Mouse (Mus musculus) liver, embryonic 14.5 days (tissue): Measurements from ENCODE around the gene Frmpd2. TPM values are rescaled to one million over a fixed set of nuclear protein-coding genes. Genes with fewer than 3 reads are reported as not detected.

Experiments used
- ATAC-seq: fragments of 200-750 bp; cut with Nextera tagmentation; 2 replicates; pipeline ENCODE4 v1.8.0; 2017; ENCODE audit warnings: moderate number of reproducible peaks, mild to moderate bottlenecking, moderate library complexity; ENCODE audit not compliant: insufficient read depth
- DNase-seq, 3 experiments: peaks; one replicate each; pipeline ENCODE4 v3.0.0-alpha.2; 2012 to 2013; ENCODE audit warnings: low read depth in 3 of 3, low spot score in 3 of 3
- H3K27ac ChIP-seq: fragments of 300-500 bp; sonication (generic); 2 replicates; pipeline ENCODE4 v1.5.1; 2014; ENCODE audit warnings: moderate library complexity, mild to moderate bottlenecking, control low read depth, inconsistent platforms
- H3K27me3 ChIP-seq: fragments of 300-500 bp; sonication (generic); 2 replicates; pipeline ENCODE4 v1.6.1; 2014; ENCODE audit warnings: mild to moderate bottlenecking, low read length, moderate library complexity; ENCODE audit not compliant: control insufficient read depth, insufficient read depth
- H3K36me3 ChIP-seq: fragments of 300-500 bp; sonication (generic); replicated peaks from 2 replicates; pipeline ENCODE4 v1.6.1; 2014; ENCODE audit warnings: low read depth; ENCODE audit not compliant: control insufficient read depth, insufficient read depth
- H3K4me1 ChIP-seq, 2 experiments: fragments of 200-500 bp in 1 of 2; fragments of 300-500 bp in 1 of 2; sonication (generic) in 1 of 2; replicated peaks; 2 replicates each; pipeline ENCODE4 v1.6.1; 2012 to 2014; ENCODE audit warnings: antibody characterized with exemption in 1 of 2, inconsistent platforms in 1 of 2, low read length in 1 of 2; ENCODE audit not compliant: control insufficient read depth in 2 of 2, insufficient read depth in 2 of 2
- H3K4me2 ChIP-seq: fragments of 300-500 bp; sonication (generic); 2 replicates; pipeline ENCODE4 v1.6.1; 2014; ENCODE audit warnings: low read depth, mild to moderate bottlenecking, control low read depth, moderate library complexity
- H3K4me3 ChIP-seq, 2 experiments: fragments of 200-500 bp in 1 of 2; fragments of 300-500 bp in 1 of 2; sonication (generic) in 1 of 2; 2 replicates each; pipeline ENCODE4 v1.5.1; 2012 to 2014; ENCODE audit warnings: low read depth in 2 of 2, low read length in 2 of 2, mild to moderate bottlenecking in 2 of 2, control low read depth in 1 of 2, inconsistent platforms in 1 of 2, moderate library complexity in 1 of 2; ENCODE audit not compliant: insufficient read depth in 1 of 2
- H3K9ac ChIP-seq: fragments of 300-500 bp; sonication (generic); replicated peaks from 2 replicates; pipeline ENCODE4 v1.6.1; 2014; ENCODE audit warnings: mild to moderate bottlenecking, control low read depth, moderate library complexity
- H3K9me3 ChIP-seq: fragments of 300-500 bp; sonication (generic); 2 replicates; pipeline ENCODE4 v1.6.1; 2016; ENCODE audit warnings: low read length, mixed read lengths; ENCODE audit not compliant: control insufficient read depth
- CTCF ChIP-seq: IDR thresholded peaks from 2 replicates; pipeline ENCODE4 v1.5.1; 2016; ENCODE audit warnings: antibody characterized with exemption, low read depth, control low read depth
- EP300 ChIP-seq: IDR thresholded peaks from 2 replicates; pipeline ENCODE4 v1.6.1; 2016; ENCODE audit warnings: antibody characterized with exemption, low read depth
- WGBS: fragments of 180-500 bp; shearing (Covaris S2); extraction: QIAGEN DNeasy Blood & Tissue Kit; methylation state at CpG from one replicate; pipeline ENCODE4 v1.1.7; 2014; ENCODE audit not compliant: insufficient replicate concordance; 5-methylcytosine and 5-hydroxymethylcytosine counted together
- polyA plus RNA-seq, 2 experiments: library from polyadenylated mRNA; depleted of rRNA in 1 of 2; stranded (reverse) in 1 of 2; unstranded in 1 of 2; fragments of >200 nt; fragmentation: Nextera tagmentation in 1 of 2; extraction: Ambion mirVana in 1 of 2; gene quantifications; 2 replicates each; pipeline versions ENCODE4 v1.2.1 to v1.2.3; 2012 to 2014

The Frmpd2 gene
- polyA plus RNA-seq, 2 experiments = not detected

DNA sequence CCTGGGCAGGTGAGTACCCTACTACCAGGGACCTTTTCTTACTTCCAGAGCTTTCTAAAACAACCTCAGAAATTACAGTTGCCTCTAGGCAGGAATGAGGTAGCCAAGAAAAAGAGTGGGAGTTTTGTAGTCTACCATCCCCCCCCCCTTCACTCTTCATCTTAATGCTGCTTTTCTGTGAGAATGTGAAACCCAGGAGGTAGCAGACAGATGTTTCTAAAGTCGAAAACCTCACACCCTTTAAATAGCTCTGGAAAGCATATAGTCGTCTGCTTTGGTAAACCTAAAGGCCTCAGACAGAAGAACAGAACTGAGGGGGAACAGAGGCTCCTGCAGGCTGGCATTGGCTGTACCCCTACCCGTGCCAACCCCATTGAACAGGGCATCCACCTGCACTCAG lies 77.2 kb downstream of the Frmpd2 start:
- Histone ChIP-seq H3K4me1 (no peaks in the 10 kb centered on the region), H3K9me3 (no peaks in the 10 kb centered on the region), H3K36me3 (no peaks in the 10 kb centered on the region), H3K4me2 (no peak overlapping the region), H3K4me3 (no peak overlapping the region), H3K9ac (no peak overlapping the region), H3K27ac (no peak overlapping the region), H3K27me3 (no peaks in the 10 kb centered on the region)
- no peak for DNase-seq
- WGBS = 36% methylated on average over 3 of the region's 3 CpGs
- no peak for ATAC-seq
- TF ChIP-seq CTCF (no peak), EP300 (no peak)

DNA sequence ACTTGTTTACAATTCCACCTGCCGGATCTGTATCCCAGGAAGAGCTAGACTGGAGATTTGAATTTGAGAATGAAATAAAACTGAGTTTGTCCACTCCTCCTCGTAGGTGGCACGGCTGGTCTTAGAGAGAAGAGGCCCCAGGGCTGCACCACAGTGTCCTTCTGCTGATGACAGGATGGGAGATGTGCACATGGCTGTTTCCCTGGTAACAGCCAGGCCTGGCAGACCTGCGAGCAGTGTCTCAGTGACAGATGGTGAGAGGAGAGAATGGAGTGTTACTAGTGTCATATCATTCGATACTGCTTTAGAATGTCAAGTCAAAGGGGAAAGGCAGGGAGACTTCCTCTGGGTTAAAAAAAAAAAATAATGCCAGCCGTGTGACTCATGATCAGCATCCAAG lies 78.4 kb downstream of the Frmpd2 start:
- 56% methylated on average over 6 of the region's 6 CpGs for WGBS
- TF ChIP-seq EP300 (no peak), CTCF (no peak)
- DNase-seq = no peak
- no peak for ATAC-seq
- no peaks in the 10 kb centered on the region for H3K36me3 ChIP-seq
- H3K27ac ChIP-seq = no peak overlapping the region
- no peaks in the 10 kb centered on the region for H3K27me3 ChIP-seq
- H3K4me2 ChIP-seq = no peak overlapping the region
- no peaks in the 10 kb centered on the region for H3K9me3 ChIP-seq
- no peak overlapping the region for H3K4me3 ChIP-seq
- no peaks in the 10 kb centered on the region for H3K4me1 ChIP-seq
- H3K9ac ChIP-seq = no peak overlapping the region

DNA sequence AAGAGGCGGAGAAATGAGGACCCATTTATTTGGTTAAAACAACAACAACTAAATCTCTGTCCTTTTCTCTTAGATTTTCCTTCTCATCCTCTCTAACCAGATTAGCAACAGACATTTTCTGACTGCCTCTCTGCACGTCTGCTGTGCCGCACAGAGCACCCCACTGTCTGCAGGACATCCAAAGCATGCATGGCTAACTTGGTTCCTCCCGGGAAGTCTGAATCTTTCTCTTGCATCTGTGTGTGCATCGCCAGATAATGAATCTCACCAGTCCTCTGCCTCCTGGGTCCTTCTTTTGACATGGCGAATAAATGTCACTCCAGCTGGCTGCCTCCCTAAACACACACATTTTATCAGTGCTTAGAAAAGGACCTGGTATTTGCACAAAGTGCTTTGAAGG lies 99.2 kb downstream of the Frmpd2 start:
- Histone ChIP-seq H3K4me3 (no peak overlapping the region), H3K9ac (no peak overlapping the region), H3K4me2 (no peak overlapping the region), H3K27ac (no peak overlapping the region), H3K4me1 (no peaks in the 10 kb centered on the region), H3K27me3 (no peaks in the 10 kb centered on the region), H3K36me3 (no peaks in the 10 kb centered on the region), H3K9me3 (no peaks in the 10 kb centered on the region)
- ATAC-seq (no peak), DNase-seq (no peak)
- TF ChIP-seq EP300 (no peak), CTCF (no peak)
- WGBS = 40% methylated on average over 6 of the region's 6 CpGs

DNA sequence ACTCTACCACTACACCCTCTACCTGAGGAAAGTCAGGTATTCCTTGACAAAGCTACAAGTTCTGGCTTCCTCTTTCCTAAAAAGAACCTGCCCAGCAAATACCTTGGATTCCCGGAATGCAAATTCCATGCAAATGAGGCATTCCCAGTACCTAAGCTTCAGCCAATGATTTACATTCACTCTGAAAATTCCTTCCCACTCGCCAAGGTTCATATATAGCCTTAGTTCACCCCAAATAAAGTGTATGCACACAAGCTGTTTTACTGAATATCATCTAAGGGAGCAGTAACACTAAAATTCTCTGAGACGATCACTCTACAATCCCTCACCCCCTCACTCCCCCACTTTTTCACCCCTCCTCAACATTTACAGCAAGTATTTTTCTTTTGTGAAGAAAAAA lies 102.1 kb downstream of the Frmpd2 start:
- H3K27me3 ChIP-seq = no peaks in the 10 kb centered on the region
- DNase-seq = no peak
- H3K9ac ChIP-seq = no peak overlapping the region
- no peak for ATAC-seq
- WGBS = 57% methylated on average over 3 of the region's 3 CpGs
- no peak overlapping the region for H3K27ac ChIP-seq
- no peak overlapping the region for H3K4me2 ChIP-seq
- no peaks in the 10 kb centered on the region for H3K4me1 ChIP-seq
- H3K4me3 ChIP-seq = no peak overlapping the region
- no peaks in the 10 kb centered on the region for H3K36me3 ChIP-seq
- TF ChIP-seq EP300 (no peak), CTCF (no peak)
- H3K9me3 ChIP-seq = no peaks in the 10 kb centered on the region

DNA sequence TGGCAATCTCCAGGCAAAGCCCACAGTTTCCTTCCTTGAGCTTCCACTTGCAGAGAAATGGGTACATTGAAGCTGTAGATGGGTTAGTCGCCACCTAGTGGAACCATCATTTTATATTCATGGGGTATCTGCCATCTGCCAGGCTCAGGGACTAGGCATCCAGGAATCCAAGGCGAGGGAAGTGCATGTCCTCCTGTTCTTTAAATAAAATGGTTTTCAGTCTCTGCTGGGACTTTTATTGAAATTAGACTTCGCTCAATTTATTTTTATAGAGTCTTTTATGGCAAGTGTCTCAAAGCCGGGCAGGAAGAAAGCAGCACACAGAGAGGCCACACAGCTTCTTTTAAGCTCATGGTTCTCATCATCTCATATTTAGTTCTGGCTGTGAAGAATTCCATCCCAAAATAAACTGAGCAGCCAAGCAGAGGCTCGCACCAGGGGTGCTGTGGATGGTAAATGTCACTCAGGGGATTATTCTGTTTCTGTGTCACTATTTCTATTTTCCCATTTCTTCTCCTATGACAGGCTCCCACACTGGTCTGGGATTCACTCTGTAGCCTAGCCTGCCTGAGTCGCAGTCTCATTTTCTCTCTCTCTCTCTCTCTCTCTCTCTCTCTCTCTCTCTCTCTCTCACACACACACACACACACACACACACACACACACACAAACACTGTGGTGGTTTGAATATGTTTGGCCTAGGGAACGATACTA lies 108.4 kb downstream of the Frmpd2 start:
- no peak overlapping the region for H3K9ac ChIP-seq
- WGBS = 50% methylated on average over 7 of the region's 7 CpGs
- no peak overlapping the region for H3K4me2 ChIP-seq
- no peaks in the 10 kb centered on the region for H3K27me3 ChIP-seq
- H3K4me3 ChIP-seq = no peak overlapping the region
- H3K4me1 ChIP-seq = no peaks in the 10 kb centered on the region
- H3K27ac ChIP-seq = no peak overlapping the region
- no peaks in the 10 kb centered on the region for H3K9me3 ChIP-seq
- no peak for ATAC-seq
- H3K36me3 ChIP-seq = no peaks in the 10 kb centered on the region
- no peak for TF ChIP-seq CTCF
- no peak for TF ChIP-seq EP300
- DNase-seq = no peak
